Mouse (Mus musculus): ENCODE data around the gene Il6st. TPM values are rescaled to one million over a fixed set of nuclear protein-coding genes. Genes with fewer than 3 reads are reported as not detected.

Il6st gene
- polyA plus RNA-seq, 1 experiment from 2014 or later: 20.7 TPM

- no peaks in the 10 kb centered on the region for H3K36me3 ChIP-seq (ENCODE audit: control insufficient read depth, insufficient read depth, low read length)
- no peaks in the 10 kb centered on the region for H3K27me3 ChIP-seq (ENCODE audit: control insufficient read depth, insufficient read depth, low read length)
- no peak overlapping the region for H3K4me2 ChIP-seq (ENCODE audit: low read length)
- H3K9me3 ChIP-seq (ENCODE audit: control insufficient read depth, low read length): no peaks in the 10 kb centered on the region
- ATAC-seq (ENCODE audit: low FRiP score, low TSS enrichment): no peak
- no peak overlapping the region for H3K27ac ChIP-seq (replicated peaks; ENCODE audit: low read depth, low read length)
- no peaks in the 10 kb centered on the region for H3K4me1 ChIP-seq (ENCODE audit: control insufficient read depth, insufficient read depth, low read length)
- WGBS: 93% methylated on average over 4 of the region's 4 CpGs
- H3K4me3 ChIP-seq (replicated peaks; ENCODE audit: low read depth, low read length): no peak overlapping the region
- no peak for DNase-seq
- no peak overlapping the region for H3K9ac ChIP-seq (replicated peaks; ENCODE audit: low read length)
Observed at GRCm38 (mm10) chr13:112536611-112537010, 72.7 kb downstream of the Il6st start.

- ATAC-seq (ENCODE audit: low FRiP score, low TSS enrichment) (no peak), DNase-seq (no peak)
- WGBS: 91% methylated on average over 7 of the region's 7 CpGs
- no peaks in the 10 kb centered on the region for H3K4me1 ChIP-seq (ENCODE audit: control insufficient read depth, insufficient read depth, low read length)
- H3K4me2 ChIP-seq (ENCODE audit: low read length): no peak overlapping the region
- H3K27ac ChIP-seq (replicated peaks; ENCODE audit: low read depth, low read length): no peak overlapping the region
- H3K4me3 ChIP-seq (replicated peaks; ENCODE audit: low read depth, low read length): no peak overlapping the region
- H3K27me3 ChIP-seq (ENCODE audit: control insufficient read depth, insufficient read depth, low read length): no peaks in the 10 kb centered on the region
- no peak overlapping the region for H3K9ac ChIP-seq (replicated peaks; ENCODE audit: low read length)
- no peaks in the 10 kb centered on the region for H3K9me3 ChIP-seq (ENCODE audit: control insufficient read depth, low read length)
- H3K36me3 ChIP-seq (ENCODE audit: control insufficient read depth, insufficient read depth, low read length): no peaks in the 10 kb centered on the region
Observed at GRCm38 (mm10) chr13:112537065-112537464, 73.2 kb downstream of the Il6st start.

GRCm38 (mm10) chr13:112540616-112541015 lies 76.7 kb downstream of the Il6st start:
- 91% methylated on average over 3 of the region's 3 CpGs for WGBS
- H3K27ac ChIP-seq (replicated peaks; ENCODE audit: low read depth, low read length): no peak overlapping the region

DNA sequence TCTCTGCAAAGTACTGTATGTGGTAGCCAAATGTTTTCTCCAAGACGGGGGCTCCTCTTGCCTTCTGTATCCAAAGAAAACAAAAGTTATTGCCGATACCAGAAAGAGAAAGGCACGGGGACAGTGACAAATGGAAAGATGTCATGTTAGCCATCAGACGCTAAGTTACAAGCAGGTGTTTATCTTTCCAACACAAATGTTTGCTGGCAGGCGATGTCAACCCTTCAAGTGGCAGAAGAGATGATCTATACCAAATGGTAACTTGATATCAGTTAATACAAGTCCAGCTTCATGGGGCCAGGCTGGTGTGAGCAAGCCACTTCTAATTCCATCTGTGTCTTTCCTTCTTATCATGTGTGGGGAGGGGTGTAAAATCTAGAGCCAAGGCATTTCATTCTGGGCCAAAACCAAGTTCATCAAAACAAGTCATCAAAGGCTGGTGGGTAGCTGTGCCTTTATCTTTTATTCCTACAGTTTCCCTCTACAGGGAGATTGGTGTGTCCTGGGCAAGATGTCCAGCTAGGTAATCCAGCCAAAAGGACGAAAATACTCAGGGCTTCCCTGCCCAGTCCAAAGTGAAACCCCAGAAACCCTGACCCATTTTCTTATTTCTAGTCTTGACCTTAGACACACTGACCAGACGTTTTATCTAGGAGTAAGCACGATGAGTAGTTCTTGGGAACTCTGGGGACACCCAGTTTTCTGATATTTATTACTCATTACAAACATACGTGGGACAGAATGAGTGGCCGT lies 77.5 kb downstream of the Il6st start:
- H3K4me2 ChIP-seq (ENCODE audit: low read length): no peak overlapping the region
- no peak overlapping the region for H3K27ac ChIP-seq (replicated peaks; ENCODE audit: low read depth, low read length)
- no peak for DNase-seq
- H3K27me3 ChIP-seq (ENCODE audit: control insufficient read depth, insufficient read depth, low read length): no peaks in the 10 kb centered on the region
- H3K4me1 ChIP-seq (ENCODE audit: control insufficient read depth, insufficient read depth, low read length): no peaks in the 10 kb centered on the region
- 91% methylated on average over 10 of the region's 10 CpGs for WGBS
- no peak overlapping the region for H3K9ac ChIP-seq (replicated peaks; ENCODE audit: low read length)
- no peak overlapping the region for H3K4me3 ChIP-seq (replicated peaks; ENCODE audit: low read depth, low read length)
- H3K9me3 ChIP-seq (ENCODE audit: control insufficient read depth, low read length): no peaks in the 10 kb centered on the region
- no peaks in the 10 kb centered on the region for H3K36me3 ChIP-seq (ENCODE audit: control insufficient read depth, insufficient read depth, low read length)
- ATAC-seq (ENCODE audit: low FRiP score, low TSS enrichment): no peak

More at GRCm38 (mm10) chr13:112540616-112541015, 76.7 kb downstream of the Il6st start:
- H3K4me3 ChIP-seq (replicated peaks; ENCODE audit: low read depth, low read length): no peak overlapping the region
- ATAC-seq (ENCODE audit: low FRiP score, low TSS enrichment) (no peak), DNase-seq (no peak)
- no peaks in the 10 kb centered on the region for H3K36me3 ChIP-seq (ENCODE audit: control insufficient read depth, insufficient read depth, low read length)
- no peaks in the 10 kb centered on the region for H3K4me1 ChIP-seq (ENCODE audit: control insufficient read depth, insufficient read depth, low read length)
- H3K4me2 ChIP-seq (ENCODE audit: low read length): no peak overlapping the region
- H3K27me3 ChIP-seq (ENCODE audit: control insufficient read depth, insufficient read depth, low read length): no peaks in the 10 kb centered on the region
- H3K9ac ChIP-seq (replicated peaks; ENCODE audit: low read length): no peak overlapping the region
- no peaks in the 10 kb centered on the region for H3K9me3 ChIP-seq (ENCODE audit: control insufficient read depth, low read length)

- no peaks in the 10 kb centered on the region for H3K36me3 ChIP-seq (ENCODE audit: control insufficient read depth, insufficient read depth, low read length)
- no peak overlapping the region for H3K9ac ChIP-seq (replicated peaks; ENCODE audit: low read length)
- no peaks in the 10 kb centered on the region for H3K4me1 ChIP-seq (ENCODE audit: control insufficient read depth, insufficient read depth, low read length)
- 90% methylated on average over 7 of the region's 7 CpGs for WGBS
- H3K27me3 ChIP-seq (ENCODE audit: control insufficient read depth, insufficient read depth, low read length): no peaks in the 10 kb centered on the region
- no peak overlapping the region for H3K27ac ChIP-seq (replicated peaks; ENCODE audit: low read depth, low read length)
- H3K4me2 ChIP-seq (ENCODE audit: low read length): no peak overlapping the region
- no peak overlapping the region for H3K4me3 ChIP-seq (replicated peaks; ENCODE audit: low read depth, low read length)
- DNase-seq (no peak), ATAC-seq (ENCODE audit: low FRiP score, low TSS enrichment) (no peak)
- H3K9me3 ChIP-seq (ENCODE audit: control insufficient read depth, low read length): no peaks in the 10 kb centered on the region
Observed at GRCm38 (mm10) chr13:112551641-112552548, 88.0 kb downstream of the Il6st start.

DNA sequence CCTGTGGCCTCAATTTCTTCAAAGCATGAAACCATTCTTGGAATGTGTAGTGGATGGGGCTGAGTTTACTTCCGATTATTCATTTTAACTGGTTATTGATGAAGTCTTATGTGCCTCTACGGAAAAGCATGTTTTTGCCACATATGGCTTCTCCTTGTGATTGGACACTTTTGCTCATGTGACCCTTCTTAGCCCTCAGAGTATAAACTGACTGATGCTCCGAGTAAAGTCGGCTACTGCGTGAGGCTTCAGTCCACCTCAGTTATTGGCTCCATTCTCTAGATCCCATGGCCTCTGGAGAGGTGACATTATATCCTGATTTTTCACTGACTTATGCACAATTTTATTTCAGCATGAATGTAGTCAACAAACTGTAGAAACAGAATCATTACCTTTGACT lies 89.4 kb downstream of the Il6st start:
- H3K4me1 ChIP-seq (ENCODE audit: control insufficient read depth, insufficient read depth, low read length): no peaks in the 10 kb centered on the region
- no peak overlapping the region for H3K4me3 ChIP-seq (replicated peaks; ENCODE audit: low read depth, low read length)
- no peak overlapping the region for H3K4me2 ChIP-seq (ENCODE audit: low read length)
- H3K27me3 ChIP-seq (ENCODE audit: control insufficient read depth, insufficient read depth, low read length): no peaks in the 10 kb centered on the region
- no peaks in the 10 kb centered on the region for H3K36me3 ChIP-seq (ENCODE audit: control insufficient read depth, insufficient read depth, low read length)
- 93% methylated on average over 5 of the region's 5 CpGs for WGBS
- DNase-seq (no peak), ATAC-seq (ENCODE audit: low FRiP score, low TSS enrichment) (no peak)
- no peaks in the 10 kb centered on the region for H3K9me3 ChIP-seq (ENCODE audit: control insufficient read depth, low read length)
- H3K9ac ChIP-seq (replicated peaks; ENCODE audit: low read length): no peak overlapping the region
- no peak overlapping the region for H3K27ac ChIP-seq (replicated peaks; ENCODE audit: low read depth, low read length)

DNA sequence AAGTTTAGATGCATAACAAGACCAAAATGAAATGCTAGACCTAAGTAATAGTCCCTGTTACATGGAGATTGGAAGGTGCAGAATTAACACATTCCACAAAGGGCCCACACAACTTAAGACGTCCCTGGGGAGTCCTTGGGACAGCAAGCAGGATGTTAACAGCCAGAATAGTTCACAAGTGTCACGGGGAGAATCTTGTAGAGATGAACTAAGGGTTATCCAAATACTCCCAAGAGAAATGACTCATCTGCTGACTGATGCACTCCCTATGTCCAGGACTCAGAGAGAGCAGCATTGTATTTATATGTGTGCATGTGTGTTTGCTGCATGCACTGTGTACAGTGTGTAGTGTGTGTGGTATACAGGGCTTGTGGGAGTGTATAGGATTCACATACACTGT lies 92.6 kb downstream of the Il6st start:
- H3K9me3 ChIP-seq (ENCODE audit: control insufficient read depth, low read length): no peaks in the 10 kb centered on the region
- H3K4me2 ChIP-seq (ENCODE audit: low read length): no peak overlapping the region
- no peak overlapping the region for H3K9ac ChIP-seq (replicated peaks; ENCODE audit: low read length)
- H3K27me3 ChIP-seq (ENCODE audit: control insufficient read depth, insufficient read depth, low read length): no peaks in the 10 kb centered on the region
- H3K4me1 ChIP-seq (ENCODE audit: control insufficient read depth, insufficient read depth, low read length): no peaks in the 10 kb centered on the region
- H3K4me3 ChIP-seq (replicated peaks; ENCODE audit: low read depth, low read length): no peak overlapping the region
- no peaks in the 10 kb centered on the region for H3K36me3 ChIP-seq (ENCODE audit: control insufficient read depth, insufficient read depth, low read length)
- H3K27ac ChIP-seq (replicated peaks; ENCODE audit: low read depth, low read length): no peak overlapping the region
- WGBS: 63% methylated on average over 2 of the region's 2 CpGs
- DNase-seq (no peak), ATAC-seq (ENCODE audit: low FRiP score, low TSS enrichment) (no peak)
